Mouse (Mus musculus) liver, embryonic 14 days (tissue): ENCODE data around the gene Hba-a2. TPM values are rescaled to one million over a fixed set of nuclear protein-coding genes. Genes with fewer than 3 reads are reported as not detected.

Experiments
- polyA plus RNA-seq: library from polyadenylated mRNA; depleted of rRNA; stranded (reverse); fragments of >200 nt; gene quantifications from 2 replicates; pipeline ENCODE4 v1.2.3, GENCODE M21; 2012; rRNA removed

Gene Hba-a2
- 198,092 and 218,491 TPM in 2 replicates for polyA plus RNA-seq

DNA sequence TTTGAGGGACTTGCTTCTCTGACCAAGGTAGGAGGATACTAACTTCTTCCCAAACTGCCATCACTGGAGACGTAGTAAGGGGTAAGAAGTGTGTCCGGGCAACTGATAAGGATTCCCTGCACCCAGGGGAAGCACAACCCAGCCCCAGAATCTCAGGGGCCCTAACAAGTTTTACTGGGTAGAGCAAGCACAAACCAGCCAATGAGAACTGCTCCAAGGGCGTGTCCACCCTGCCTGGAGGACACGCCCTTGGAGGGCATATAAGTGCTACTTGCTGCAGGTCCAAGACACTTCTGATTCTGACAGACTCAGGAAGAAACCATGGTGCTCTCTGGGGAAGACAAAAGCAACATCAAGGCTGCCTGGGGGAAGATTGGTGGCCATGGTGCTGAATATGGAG lies at the start of gene Hba-a2:
Hba-a2 (plus strand) TSS at position 287 of the 400 bp plus-strand sequence.

DNA sequence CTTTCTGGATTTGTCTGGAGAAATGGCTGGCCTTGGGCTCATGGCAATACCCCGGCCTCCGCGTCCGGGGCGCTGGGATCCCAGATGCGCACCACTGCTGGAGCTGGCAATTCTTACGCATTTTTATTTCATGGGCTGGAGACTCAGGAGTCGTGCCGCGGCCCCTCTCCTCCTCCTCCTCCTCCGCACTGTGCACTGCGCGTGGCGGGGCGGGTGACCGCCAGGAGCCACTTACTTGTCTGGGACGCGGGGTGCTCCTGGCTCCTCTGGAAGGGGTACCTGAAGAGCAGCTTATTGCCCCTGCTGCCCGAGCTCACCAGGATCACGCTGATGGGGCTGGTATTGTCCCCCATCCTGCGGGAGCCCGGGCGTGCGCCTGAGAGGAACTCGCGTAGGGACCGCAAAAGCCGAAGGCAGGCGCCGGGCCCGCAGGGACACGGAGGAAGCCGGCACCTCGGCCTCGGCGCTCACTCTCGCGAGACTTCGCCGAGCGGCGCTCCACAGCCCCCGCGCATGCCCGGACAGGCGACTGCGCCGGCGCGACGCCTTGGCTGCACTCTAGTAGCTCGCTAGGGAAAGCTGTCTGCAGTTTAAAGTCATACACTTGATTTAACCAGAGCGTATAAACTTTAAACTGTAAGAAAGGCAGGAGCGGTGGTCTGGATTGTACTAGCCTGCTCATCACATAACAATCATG lies 29.0 kb upstream of the Hba-a2 start, which contains the start of gene Nprl3:
Nprl3 (minus strand) TSS at position 520 of the 697 bp plus-strand sequence.

DNA sequence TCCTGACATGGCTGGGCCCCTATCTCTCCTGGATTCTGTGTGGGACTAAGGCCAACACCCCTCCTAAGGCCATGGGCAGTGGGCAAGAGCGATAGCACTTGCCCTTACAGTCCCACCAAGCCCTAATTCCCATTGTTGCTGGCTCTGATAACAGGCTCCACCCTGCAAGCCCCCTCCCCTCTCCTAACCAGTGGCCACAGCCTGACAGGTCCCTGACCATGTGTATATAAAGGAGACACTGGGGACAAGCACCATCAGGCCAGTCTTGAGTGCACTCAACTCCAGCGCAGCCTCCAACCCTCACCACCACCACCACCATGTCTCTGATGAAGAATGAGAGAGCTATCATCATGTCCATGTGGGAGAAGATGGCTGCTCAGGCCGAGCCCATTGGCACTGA lies 19.9 kb upstream of the Hba-a2 start, which contains the start of gene Hba-x:
Hba-x (plus strand) TSS at position 54 of the 400 bp plus-strand sequence.

DNA sequence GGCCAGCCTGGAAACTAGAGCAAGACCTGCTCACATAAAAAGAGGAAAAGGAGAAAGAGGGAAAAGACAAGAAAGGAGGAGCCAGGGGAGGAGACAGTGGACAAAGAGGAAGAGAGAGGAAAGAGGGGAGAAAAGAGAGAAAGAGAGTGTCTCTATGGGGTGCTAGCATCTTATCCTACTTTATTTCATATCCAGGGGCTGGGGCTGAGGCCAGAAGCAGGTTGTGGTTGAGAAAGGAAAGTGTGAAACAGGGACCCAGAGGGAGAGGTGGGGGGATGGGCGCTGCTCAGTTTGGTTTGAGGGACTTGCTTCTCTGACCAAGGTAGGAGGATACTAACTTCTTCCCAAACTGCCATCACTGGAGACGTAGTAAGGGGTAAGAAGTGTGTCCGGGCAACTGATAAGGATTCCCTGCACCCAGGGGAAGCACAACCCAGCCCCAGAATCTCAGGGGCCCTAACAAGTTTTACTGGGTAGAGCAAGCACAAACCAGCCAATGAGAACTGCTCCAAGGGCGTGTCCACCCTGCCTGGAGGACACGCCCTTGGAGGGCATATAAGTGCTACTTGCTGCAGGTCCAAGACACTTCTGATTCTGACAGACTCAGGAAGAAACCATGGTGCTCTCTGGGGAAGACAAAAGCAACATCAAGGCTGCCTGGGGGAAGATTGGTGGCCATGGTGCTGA lies 13.1 kb upstream of the Hba-a2 start, which contains the start of gene Hba-a1:
Hba-a1 (plus strand) TSS at position 421 of the 687 bp plus-strand sequence.

DNA sequence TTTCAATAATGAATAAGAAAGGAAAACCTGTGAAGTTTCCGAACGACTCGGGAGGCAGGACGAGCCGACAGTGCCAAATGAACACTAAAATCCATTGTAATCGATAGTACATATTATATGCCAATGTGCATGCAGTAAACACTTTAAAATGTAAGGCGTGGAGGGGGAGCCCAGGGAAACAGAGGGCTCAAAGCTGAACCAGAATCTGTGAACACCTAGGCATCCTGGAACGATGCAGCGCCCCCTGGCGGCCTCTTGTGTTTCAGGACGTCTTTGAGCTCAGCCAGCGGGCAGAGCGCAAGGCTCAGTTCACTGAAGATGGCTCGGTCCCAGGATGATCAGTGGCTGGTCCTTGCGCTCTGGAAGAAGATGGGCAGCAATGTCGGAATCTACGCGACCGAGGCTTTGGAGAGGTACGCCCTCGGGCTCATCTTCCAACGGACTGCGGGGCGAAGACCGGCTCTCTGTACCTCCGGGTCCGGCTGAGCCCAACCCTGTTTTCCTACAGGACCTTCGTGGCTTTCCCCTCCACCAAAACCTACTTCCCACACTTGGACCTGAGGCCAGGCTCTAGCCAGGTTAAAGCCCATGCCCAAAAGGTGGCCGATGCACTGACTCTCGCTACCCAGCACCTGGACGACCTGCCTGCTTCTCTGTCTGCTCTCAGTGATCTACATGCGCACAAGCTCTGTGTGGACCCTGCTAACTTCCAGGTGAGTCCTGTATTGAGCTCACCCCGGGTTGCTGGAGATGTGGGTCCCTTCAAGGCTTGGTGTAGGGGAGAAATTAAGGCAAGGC lies 9.4 kb upstream of the Hba-a2 start, which contains the start of gene Hbq1b:
Hbq1b (plus strand) TSS at position 271 of the 798 bp plus-strand sequence.

DNA sequence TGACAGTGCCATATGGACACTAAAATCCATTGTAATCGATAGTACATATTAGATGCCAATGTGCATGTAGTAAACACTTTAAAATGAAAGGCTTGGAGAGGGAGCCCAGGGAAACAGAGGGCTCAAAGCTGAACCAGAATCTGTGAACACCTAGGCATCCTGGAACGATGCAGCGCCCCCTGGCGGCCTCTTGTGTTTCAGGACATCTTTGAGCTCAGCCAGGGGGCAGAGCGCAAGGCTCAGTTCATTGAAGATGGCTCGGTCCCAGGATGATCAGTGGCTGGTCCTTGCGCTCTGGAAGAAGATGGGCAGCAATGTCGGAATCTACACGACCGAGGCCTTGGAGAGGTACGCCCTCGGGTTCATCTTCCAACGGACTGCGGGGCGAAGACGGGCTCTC lies 3.6 kb downstream of the Hba-a2 start, which contains the start of gene Hbq1a:
Hbq1a (plus strand) TSS at position 205 of the 400 bp plus-strand sequence.

Other genes with a start within 250 kb of the Hba-a2 start
- 0.07 TPM in 2 replicates for gene Il9r, start 96.2 kb upstream of the Hba-a2 start, polyA plus RNA-seq
- 69.5 and 70.6 TPM in 2 replicates for gene Snrnp25, start 91.1 kb upstream of the Hba-a2 start, polyA plus RNA-seq
- 4.9 and 6.0 TPM in 2 replicates for gene Rhbdf1, start 74.2 kb upstream of the Hba-a2 start, polyA plus RNA-seq
- 8.8 and 9.9 TPM in 2 replicates for gene Mpg, start 70.0 kb upstream of the Hba-a2 start, polyA plus RNA-seq
- 30.9 and 36.6 TPM in 2 replicates for gene Nprl3, start 28.8 kb upstream of the Hba-a2 start, polyA plus RNA-seq
- 28.8 and 33.0 TPM in 2 replicates for gene Hba-x, start 20.1 kb upstream of the Hba-a2 start, polyA plus RNA-seq
- gene Hba-a1, start 13.0 kb upstream of the Hba-a2 start, polyA plus RNA-seq = 47,918 and 57,682 TPM in 2 replicates
- gene Hbq1b, start 9.5 kb upstream of the Hba-a2 start, polyA plus RNA-seq = 97.8 and 108 TPM in 2 replicates
- gene Hbq1a, start 3.6 kb downstream of the Hba-a2 start, polyA plus RNA-seq = 5.4 and 6.6 TPM in 2 replicates
- 0.84 and 0.88 TPM in 2 replicates for gene Sh3pxd2b, start 51.3 kb downstream of the Hba-a2 start, polyA plus RNA-seq
- 3.0 and 3.1 TPM in 2 replicates for gene Ubtd2, start 158.9 kb downstream of the Hba-a2 start, polyA plus RNA-seq
- 0.20 and 0.32 TPM in 2 replicates for gene Efcab9, start 235.6 kb downstream of the Hba-a2 start, polyA plus RNA-seq
- 5.0 and 5.4 TPM in 2 replicates for gene Stk10, start 236.8 kb downstream of the Hba-a2 start, polyA plus RNA-seq